Mouse (Mus musculus) CH12.LX (cell line): Measurements from ENCODE around the gene Gm4559. TPM values are rescaled to one million over a fixed set of nuclear protein-coding genes. Genes with fewer than 3 reads are reported as not detected.
"Not testable (repeated sequence)": the region's sequence is repeated elsewhere in the genome, so short reads cannot be mapped to it uniquely, and the experiment has no call there.

Experiments used
- DNase-seq: peaks from one replicate; pipeline ENCODE4 v3.0.0-alpha.2; 2013; ENCODE audit errors: extremely low read depth
- H3K27ac ChIP-seq: 2 replicates; pipeline ENCODE4 v1.5.1; 2012; ENCODE audit warnings: low read depth, mild to moderate bottlenecking, control low read depth, moderate library complexity; ENCODE audit not compliant: insufficient read depth
- H3K27me3 ChIP-seq: replicated peaks from 2 replicates; pipeline ENCODE3; 2012; ENCODE audit warnings: inconsistent platforms
- H3K36me3 ChIP-seq, 2 experiments: replicated peaks in 1 of 2; 2 replicates each; pipeline versions ENCODE3 to v1.6.1; 2012; ENCODE audit warnings: inconsistent platforms in 1 of 2, low read length in 1 of 2, mild to moderate bottlenecking in 1 of 2, mixed read lengths in 1 of 2, moderate library complexity in 1 of 2; ENCODE audit not compliant: control insufficient read depth in 1 of 2, insufficient read depth in 1 of 2
- H3K4me1 ChIP-seq, 2 experiments: 2 replicates each; pipeline ENCODE4 v1.6.1; 2012; ENCODE audit warnings: inconsistent platforms in 1 of 2, moderate library complexity in 1 of 2; ENCODE audit not compliant: insufficient read depth in 2 of 2, control insufficient read depth in 1 of 2
- H3K4me2 ChIP-seq: 2 replicates; pipeline ENCODE4 v1.6.1; 2012; ENCODE audit warnings: low read depth, mild to moderate bottlenecking, control low read depth; ENCODE audit not compliant: poor library complexity, insufficient read depth, severe bottlenecking
- H3K4me3 ChIP-seq, 3 experiments: fragments of 150-350 bp in 1 of 3; sonication (generic) in 1 of 3; replicated peaks in 1 of 3; 2 replicates each; pipeline versions ENCODE3 to v1.5.1; 2011 to 2012; ENCODE audit warnings: low read depth in 2 of 3, low read length in 2 of 3, mild to moderate bottlenecking in 2 of 3, moderate library complexity in 2 of 3, control low read depth in 1 of 3, improper control_type of control experiment in 1 of 3, inconsistent platforms in 1 of 3, mixed read lengths in 1 of 3; ENCODE audit not compliant: poor library complexity in 1 of 3
- H3K79me2 ChIP-seq: replicated peaks from 2 replicates; pipeline ENCODE4 v1.6.1; 2012; ENCODE audit warnings: mild to moderate bottlenecking, moderate library complexity; ENCODE audit not compliant: control insufficient read depth, poor library complexity, insufficient read depth, severe bottlenecking; ENCODE audit errors: extremely low read depth
- H3K9ac ChIP-seq: 2 replicates; pipeline ENCODE4 v1.6.1; 2012; ENCODE audit warnings: low read depth, mild to moderate bottlenecking, control low read depth, moderate library complexity; ENCODE audit not compliant: insufficient read depth
- H3K9me3 ChIP-seq: replicated peaks from 2 replicates; pipeline ENCODE3; 2012; ENCODE audit warnings: low read length, inconsistent platforms, mixed read lengths
- CTCF ChIP-seq, 2 experiments: IDR thresholded peaks in 1 of 2; conservative IDR thresholded peaks in 1 of 2; 2 replicates each; pipeline ENCODE4 v1.5.1; 2011 to 2012; ENCODE audit warnings: low read depth in 2 of 2, low read length in 2 of 2, improper control_type of control experiment in 1 of 2, inconsistent platforms in 1 of 2, mild to moderate bottlenecking in 1 of 2, moderate library complexity in 1 of 2
- IRF4 ChIP-seq: IDR thresholded peaks from 2 replicates; pipeline ENCODE4 v1.6.1; 2014; ENCODE audit warnings: low read depth, mild to moderate bottlenecking, inconsistent platforms, low read length, improper control_type of control experiment
- JUN ChIP-seq: IDR thresholded peaks from 2 replicates; pipeline ENCODE4 v1.6.1; 2011; ENCODE audit warnings: low read depth, mild to moderate bottlenecking, low read length, improper control_type of control experiment, moderate library complexity; ENCODE audit not compliant: insufficient read depth
- KAT2A ChIP-seq: IDR thresholded peaks from 2 replicates; pipeline ENCODE4 v1.6.1; 2012; ENCODE audit warnings: low read length, improper control_type of control experiment, inconsistent platforms; ENCODE audit not compliant: insufficient replicate concordance
- RAD21 ChIP-seq: IDR thresholded peaks from 2 replicates; pipeline ENCODE4 v1.6.1; 2011; ENCODE audit warnings: low read depth, mild to moderate bottlenecking, low read length, improper control_type of control experiment, moderate library complexity
- USF2 ChIP-seq: conservative IDR thresholded peaks from 2 replicates; pipeline ENCODE4 v1.6.1; 2011; ENCODE audit warnings: low read depth, low read length, improper control_type of control experiment
- dilution Hi-C: fragments of 300-500 bp; cut with MboI; formaldehyde crosslinking; loops from 2 replicates; pipeline ENCODE4 v1.14.3; 2020; ENCODE audit warnings: low sequenced_read_pairs; ENCODE audit not compliant: extremely low pct_unique_long_range_greater_than_20kb, extremely low pct_ligation_motif_present
- in situ Hi-C: fragments of 300-500 bp; cut with MboI; formaldehyde crosslinking; loops from 3 replicates; pipeline ENCODE4 v1.14.3; 2019; ENCODE audit warnings: low sequenced_read_pairs, low pct_ligation_motif_present, low pct_unique_long_range_greater_than_20kb, mixed read lengths
- polyA plus RNA-seq: library from polyadenylated mRNA; unstranded; fragments of >175 nt; gene quantifications from 2 replicates; pipeline ENCODE4 v1.2.1, GENCODE M21; 2012; ENCODE audit warnings: low read depth; ENCODE audit not compliant: insufficient read length
- total RNA-seq, 2 experiments: library from RNA; depleted of rRNA; stranded (reverse); fragments of 300-350 nt in 1 of 2; fragments of >200 nt in 1 of 2; gene quantifications; 2 replicates each; pipeline ENCODE4 v1.2.3; 2012 to 2014

Gene Gm4559
- total and polyA plus RNA-seq, 3 experiments: not detected

GRCm38 (mm10) chr7:142293851-142294250 lies 19.7 kb upstream of the Gm4559 start:
- peak; percentile 21 for DNase-seq
- dilution Hi-C loops, in situ Hi-C loops: not testable (repeated sequence)

DNA sequence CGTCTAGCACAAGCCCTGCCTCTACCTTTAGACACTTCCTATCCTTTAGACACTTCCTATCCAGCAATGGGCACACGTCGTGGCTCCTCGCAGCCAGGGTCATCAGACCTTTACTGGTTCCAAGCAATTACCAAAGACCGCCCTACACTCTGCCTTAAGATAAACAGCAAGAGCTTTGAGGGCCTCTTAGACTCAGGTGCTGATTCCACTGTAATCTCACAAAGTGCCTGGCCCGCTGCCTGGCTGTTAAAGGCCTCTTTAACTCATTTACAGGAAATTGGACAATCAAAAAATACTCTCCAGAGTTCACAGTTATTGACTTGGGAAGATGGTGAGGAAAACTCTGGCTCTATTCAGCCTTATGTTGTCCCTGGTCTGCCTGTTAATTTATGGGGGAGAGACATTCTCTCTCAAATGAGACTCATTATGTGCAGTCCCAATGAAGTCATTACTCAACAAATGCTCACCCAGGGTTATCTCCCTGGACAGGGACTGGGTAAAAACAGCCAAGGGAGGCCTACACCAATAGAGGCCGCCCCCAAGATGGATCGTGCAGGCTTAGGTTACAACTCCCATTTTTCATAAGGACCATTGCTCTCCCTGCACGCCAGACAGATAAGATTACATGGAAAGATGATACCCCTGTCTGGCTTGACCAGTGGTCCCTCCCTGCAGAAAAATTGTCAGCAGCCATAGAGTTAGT lies 11.9 kb upstream of the Gm4559 start:
- in situ Hi-C loops, H3K36me3 ChIP-seq, dilution Hi-C loops, H3K4me3 ChIP-seq, H3K9ac ChIP-seq, H3K79me2 ChIP-seq, H3K9me3 ChIP-seq, H3K4me2 ChIP-seq, H3K27ac ChIP-seq, DNase-seq, H3K4me1 ChIP-seq: not testable (repeated sequence)
- peaks cover 44% of the 10 kb centered on the region for H3K27me3 ChIP-seq

More at GRCm38 (mm10) chr7:142293851-142294250, 19.7 kb upstream of the Gm4559 start:
- H3K4me1 ChIP-seq, H3K9ac ChIP-seq, H3K4me2 ChIP-seq, H3K4me3 ChIP-seq, H3K27ac ChIP-seq, H3K9me3 ChIP-seq, H3K36me3 ChIP-seq, H3K79me2 ChIP-seq: not testable (repeated sequence)
- TF ChIP-seq CTCF (conservative IDR thresholded peaks at IDR 0.05 in 1 of 2, IDR thresholded peaks at IDR 0.05 in 1 of 2; ENCODE audit: low read depth in 2 of 2, low read length in 2 of 2): peak; percentile 47 to 71
- peaks cover 47% of the 10 kb centered on the region for H3K27me3 ChIP-seq

- H3K27ac ChIP-seq: no peak overlapping the region
- no peak overlapping the region for H3K4me3 ChIP-seq
- no peaks in the 10 kb centered on the region for H3K36me3 ChIP-seq
- no peaks in the 10 kb centered on the region for H3K79me2 ChIP-seq
- peaks cover 41% of the 10 kb centered on the region for H3K27me3 ChIP-seq
- in situ Hi-C loops: no loop called here
- peaks cover 3 to 7% of the 10 kb centered on the region in 2 experiments; a peak in 2 of 4 replicates for H3K4me1 ChIP-seq
- peak overlapping the region; percentile 79 for H3K4me2 ChIP-seq
- TF ChIP-seq IRF4: 0 out of 2 replicates have a peak, but pooled peaks have one; percentile 24
- no peak for TF ChIP-seq USF2
- peak in 1 of 2 experiments; percentile 53; a peak in 2 of 4 replicates for TF ChIP-seq CTCF (conservative IDR thresholded peaks at IDR 0.05 in 1 of 2, IDR thresholded peaks at IDR 0.05 in 1 of 2; ENCODE audit: low read depth in 2 of 2, low read length in 2 of 2)
- TF ChIP-seq RAD21: peak; percentile 35
- TF ChIP-seq KAT2A: no peak
- TF ChIP-seq JUN: no peak
- H3K9me3 ChIP-seq: no peaks in the 10 kb centered on the region
- peak; percentile 31 for DNase-seq
- dilution Hi-C loops: no loop called here
- peak overlapping the region; percentile 22; the same call in 1 of the 2 replicates for H3K9ac ChIP-seq
Observed at GRCm38 (mm10) chr7:142285130-142285835, 11.1 kb upstream of the Gm4559 start.
